Mouse (Mus musculus) myocyte (in vitro differentiated cells): ENCODE results near the gene Dap3.

Experiments used
- MAX ChIP-seq: IDR thresholded peaks from one replicate; pipeline ENCODE4 v1.6.1; 2011; ENCODE audit warnings: low read depth, mild to moderate bottlenecking, control low read depth
- MYOD1 ChIP-seq, 3 experiments: IDR thresholded peaks; one replicate each; pipeline ENCODE4 v1.6.1; 2011; ENCODE audit warnings: control low read depth in 2 of 3, low read depth in 2 of 3, mild to moderate bottlenecking in 2 of 3, moderate library complexity in 1 of 3; ENCODE audit not compliant: insufficient read length in 2 of 3, control insufficient read depth in 1 of 3
- MYOG ChIP-seq, 3 experiments: IDR thresholded peaks; one replicate each; pipeline ENCODE4 v1.6.1; 2011; ENCODE audit warnings: control low read depth in 2 of 3, low read depth in 2 of 3, mild to moderate bottlenecking in 2 of 3; ENCODE audit not compliant: insufficient read length in 2 of 3, control insufficient read depth in 1 of 3, insufficient read depth in 1 of 3
- POLR2A ChIP-seq: IDR thresholded peaks from one replicate; pipeline ENCODE4 v1.6.1; 2011; ENCODE audit warnings: low read depth, mild to moderate bottlenecking, control low read depth, moderate library complexity; ENCODE audit not compliant: insufficient read length
- POLR2AphosphoS2 ChIP-seq: IDR thresholded peaks from one replicate; pipeline ENCODE4 v1.6.1; 2011; ENCODE audit warnings: low read depth, control low read depth; ENCODE audit not compliant: insufficient read length
- USF1 ChIP-seq: IDR thresholded peaks from one replicate; pipeline ENCODE4 v1.6.1; 2011; ENCODE audit warnings: low read depth, mild to moderate bottlenecking, control low read depth, moderate library complexity

- TF ChIP-seq USF1 (no peak), POLR2A (no peak), POLR2AphosphoS2 (no peak), MYOG (IDR thresholded peaks at IDR 0.05; ENCODE audit: control insufficient read depth in 1 of 3, insufficient read depth in 1 of 3, insufficient read length in 2 of 3, low read depth in 2 of 3) (no peak), MAX (no peak), MYOD1 (IDR thresholded peaks at IDR 0.05; ENCODE audit: control insufficient read depth in 1 of 3, insufficient read length in 2 of 3, low read depth in 2 of 3) (no peak)
Measured at GRCm38 (mm10) chr3:88921411-88921810, 29.6 kb downstream of the Dap3 start.
